Mouse (Mus musculus) embryonic facial prominence, embryonic 12.5 days (tissue): ENCODE results near the gene Itprid2. TPM values are rescaled to one million over a fixed set of nuclear protein-coding genes. Genes with fewer than 3 reads are reported as not detected.
"Not testable (repeated sequence)": the region's sequence is repeated elsewhere in the genome, so short reads cannot be mapped to it uniquely, and the experiment has no call there.

ENCODE experiments used
- ATAC-seq: fragments of 200-750 bp; cut with Nextera tagmentation; 2 replicates; pipeline ENCODE4 v1.8.0; 2017; ENCODE audit not compliant: insufficient number of reproducible peaks, insufficient read depth, low FRiP score, low TSS enrichment
- H3K27ac ChIP-seq: fragments of 300-500 bp; sonication (generic); 2 replicates; pipeline ENCODE4 v1.5.1; 2016; ENCODE audit warnings: mild to moderate bottlenecking
- H3K27me3 ChIP-seq: fragments of 300-500 bp; sonication (generic); 2 replicates; pipeline ENCODE4 v1.6.1; 2016; ENCODE audit warnings: mild to moderate bottlenecking, moderate library complexity
- H3K36me3 ChIP-seq: fragments of 300-500 bp; sonication (generic); 2 replicates; pipeline ENCODE4 v1.6.1; 2016; ENCODE audit warnings: mild to moderate bottlenecking
- H3K4me1 ChIP-seq: fragments of 300-500 bp; sonication (generic); 2 replicates; pipeline ENCODE4 v1.6.1; 2016
- H3K4me2 ChIP-seq: fragments of 300-500 bp; sonication (generic); replicated peaks from 2 replicates; pipeline ENCODE4 v1.6.1; 2016; ENCODE audit warnings: mild to moderate bottlenecking, moderate library complexity
- H3K4me3 ChIP-seq: fragments of 300-500 bp; sonication (generic); 2 replicates; pipeline ENCODE4 v1.5.1; 2016; ENCODE audit warnings: mild to moderate bottlenecking
- H3K9ac ChIP-seq: fragments of 300-500 bp; sonication (generic); 2 replicates; pipeline ENCODE4 v1.6.1; 2016; ENCODE audit warnings: mild to moderate bottlenecking, moderate library complexity
- H3K9me3 ChIP-seq: fragments of 300-500 bp; sonication (generic); 2 replicates; pipeline ENCODE4 v1.6.1; 2016; ENCODE audit warnings: mild to moderate bottlenecking, moderate library complexity
- WGBS: fragments of 180-500 bp; shearing (Covaris S2); methylation state at CpG from one replicate; pipeline ENCODE4 v1.1.7; 2016; 5-methylcytosine and 5-hydroxymethylcytosine counted together
- polyA plus RNA-seq: library from polyadenylated mRNA; unstranded; fragments of >200 nt; fragmentation: Nextera tagmentation; extraction: Ambion mirVana; gene quantifications from 2 replicates; pipeline ENCODE4 v1.2.1, GENCODE M21; 2016

Gene Itprid2
- polyA plus RNA-seq, result 11.3 and 11.4 TPM in 2 replicates

DNA sequence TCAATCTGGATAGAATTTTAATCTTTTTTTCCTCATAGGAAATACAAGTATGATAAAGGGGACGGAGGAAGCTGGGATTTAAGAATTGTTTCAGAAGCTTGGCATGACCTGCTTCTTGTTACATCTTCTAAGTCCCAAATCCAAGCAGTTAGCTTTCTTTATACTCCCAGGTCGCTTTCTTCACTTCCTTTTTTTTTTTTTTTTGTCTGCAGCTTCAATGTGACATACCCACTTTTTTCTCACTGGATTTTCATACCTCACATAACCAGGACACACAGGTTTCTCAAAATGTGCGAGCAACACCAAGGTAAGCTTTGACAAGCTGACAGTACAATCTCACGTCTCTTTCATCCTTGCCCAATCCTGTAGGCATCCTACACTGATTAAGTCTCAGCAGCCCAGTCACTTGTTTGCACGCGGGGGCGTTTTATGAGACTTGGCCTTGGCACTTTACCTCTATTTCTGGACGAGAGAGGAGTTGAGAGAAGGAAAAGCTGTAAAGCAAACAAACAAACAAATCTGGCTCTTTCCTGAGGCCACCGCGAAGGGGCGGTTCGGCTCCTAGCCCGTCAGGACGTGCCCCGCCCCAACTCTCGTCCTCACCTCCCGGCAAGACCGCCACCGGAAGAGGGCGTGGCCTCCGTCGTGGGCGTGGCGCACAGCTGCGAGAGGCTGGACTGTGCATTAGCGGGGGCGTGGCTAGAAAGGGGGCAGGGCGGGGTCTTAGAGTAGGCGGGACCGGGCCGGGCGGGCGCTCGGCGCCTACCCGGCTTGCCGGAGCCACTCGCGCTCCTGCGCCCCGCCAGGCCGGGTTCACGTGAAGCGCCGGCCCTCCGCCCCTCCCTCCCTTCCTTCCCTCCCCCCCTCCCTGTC lies at the start of gene Itprid2:
TSS of gene Itprid2 (plus strand) at position 825 of the 873 bp plus-strand sequence.
- 4% methylated on average over 29 of the region's 46 CpGs for WGBS
- ATAC-seq, result peak; percentile 99
- peaks cover 8% of the 10 kb centered on the region; the same call in 1 of the 2 replicates for H3K4me1 ChIP-seq
- H3K27ac ChIP-seq, result peak within 1 kb of the TSS; percentile 80
- peak within 1 kb of the TSS; percentile 89 for H3K4me3 ChIP-seq
- H3K27me3 ChIP-seq, result no peaks in the 10 kb centered on the region
- no peaks in the 10 kb centered on the region for H3K36me3 ChIP-seq
- peak within 1 kb of the TSS; percentile 79 for H3K4me2 ChIP-seq
- H3K9ac ChIP-seq, result peak within 1 kb of the TSS; percentile 80
- H3K9me3 ChIP-seq, result no peaks in the 10 kb centered on the region

DNA sequence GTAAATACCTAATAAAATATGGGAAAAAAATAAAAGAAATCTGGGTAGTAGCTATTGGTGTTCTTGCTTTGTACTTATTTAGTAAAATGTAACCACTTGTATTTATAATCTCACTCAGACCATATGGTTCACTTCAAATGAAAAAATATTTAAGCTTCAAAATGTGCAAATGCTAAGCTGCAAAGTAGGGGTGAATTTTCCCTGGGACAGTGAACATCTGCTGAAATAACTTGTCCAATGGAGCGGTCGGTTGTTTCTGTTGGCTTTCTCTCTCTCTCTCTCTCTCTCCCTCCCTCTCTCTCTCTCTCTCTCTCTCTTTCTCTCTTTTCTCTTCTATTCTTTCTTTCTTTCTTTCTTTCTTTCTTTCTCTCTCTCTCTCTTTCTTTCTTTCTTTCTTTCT lies 39.0 kb upstream of the Itprid2 start:
- no peak overlapping the region for H3K4me2 ChIP-seq
- H3K36me3 ChIP-seq, result no peaks in the 10 kb centered on the region
- 89% methylated on average over 2 of the region's 2 CpGs for whole genome bisulfite sequencing
- no peak for ATAC-seq
- H3K9ac ChIP-seq, result no peak overlapping the region
- no peaks in the 10 kb centered on the region for H3K9me3 ChIP-seq
- no peak overlapping the region for H3K27ac ChIP-seq
- H3K4me1 ChIP-seq, result no peaks in the 10 kb centered on the region
- H3K4me3 ChIP-seq, result no peak overlapping the region
- no peaks in the 10 kb centered on the region for H3K27me3 ChIP-seq

DNA sequence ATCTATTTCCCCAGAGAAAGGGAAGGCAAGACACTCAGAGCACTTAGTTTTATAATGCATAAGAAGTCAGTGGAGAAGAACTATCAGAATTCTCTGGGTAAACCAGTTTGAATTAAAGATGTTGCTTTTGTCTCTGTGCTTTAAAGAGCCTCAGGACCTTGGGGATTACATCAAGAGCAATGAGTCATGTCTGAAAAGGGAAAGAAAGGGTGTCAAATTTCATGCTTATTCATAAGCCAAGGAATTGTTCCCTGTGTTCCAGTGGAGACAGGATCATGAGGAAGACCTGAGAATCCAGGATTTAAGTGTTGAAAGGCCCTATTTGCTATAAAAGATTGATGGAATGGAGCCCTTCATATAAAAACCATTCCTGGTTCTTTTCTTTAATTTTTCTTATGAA lies 38.1 kb upstream of the Itprid2 start:
- no peak overlapping the region for H3K9ac ChIP-seq
- no peak overlapping the region for H3K4me3 ChIP-seq
- no peaks in the 10 kb centered on the region for H3K36me3 ChIP-seq
- H3K4me1 ChIP-seq, result no peaks in the 10 kb centered on the region
- H3K27me3 ChIP-seq, result no peaks in the 10 kb centered on the region
- no peak overlapping the region for H3K27ac ChIP-seq
- ATAC-seq, result no peak
- no peak overlapping the region for H3K4me2 ChIP-seq
- no peaks in the 10 kb centered on the region for H3K9me3 ChIP-seq

DNA sequence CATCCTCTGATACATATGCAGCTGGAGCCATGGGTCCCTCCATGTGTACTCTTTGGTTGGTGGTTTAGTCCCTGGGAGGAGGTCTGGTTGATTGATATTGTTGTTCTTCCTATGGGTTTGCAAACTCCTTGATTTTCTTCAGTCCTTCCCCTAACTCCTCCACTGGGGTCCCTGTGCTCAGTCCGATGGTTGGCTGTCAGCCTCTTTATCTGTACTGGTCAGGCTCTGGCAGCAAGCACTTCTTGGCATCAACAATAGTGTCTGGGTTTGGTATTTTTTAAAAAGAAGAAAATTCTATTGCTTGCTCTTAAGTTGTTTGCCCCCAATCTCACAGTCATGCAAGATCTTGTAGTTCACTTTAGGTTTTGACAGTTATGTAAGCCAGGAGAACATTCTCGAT lies 34.0 kb upstream of the Itprid2 start:
- not testable (repeated sequence) for H3K27ac ChIP-seq, ATAC-seq, H3K27me3 ChIP-seq, H3K4me2 ChIP-seq, H3K9ac ChIP-seq, H3K9me3 ChIP-seq, H3K36me3 ChIP-seq, H3K4me1 ChIP-seq, H3K4me3 ChIP-seq
- WGBS, result 77% methylated on average over 2 of the region's 2 CpGs

DNA sequence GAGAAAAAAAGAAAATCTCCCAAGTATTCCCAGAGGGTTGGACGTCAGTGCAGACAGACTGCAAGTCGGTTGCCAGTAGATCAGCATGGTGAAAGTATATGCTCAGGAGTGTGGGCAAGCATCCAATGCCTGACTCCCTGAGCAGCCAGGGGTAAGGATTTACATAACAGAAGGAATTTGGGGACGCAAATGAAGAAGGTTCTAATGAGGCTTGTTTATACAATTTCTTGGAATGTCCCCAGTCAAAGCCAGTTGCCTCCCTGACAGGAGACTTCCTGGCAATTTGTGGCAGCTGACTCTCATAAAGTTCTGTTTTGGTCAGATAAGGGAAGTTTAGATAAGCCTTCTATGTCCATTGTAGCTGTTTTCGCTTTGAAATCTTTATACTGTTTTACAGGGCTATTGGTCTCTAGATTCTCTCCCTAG lies 33.4 kb upstream of the Itprid2 start:
- ATAC-seq, result no peak
- no peak overlapping the region for H3K4me2 ChIP-seq
- H3K4me1 ChIP-seq, result no peaks in the 10 kb centered on the region
- no peak overlapping the region for H3K4me3 ChIP-seq
- H3K9me3 ChIP-seq, result no peaks in the 10 kb centered on the region
- 34% methylated on average over 4 of the region's 4 CpGs for WGBS
- H3K27me3 ChIP-seq, result no peaks in the 10 kb centered on the region
- no peak overlapping the region for H3K27ac ChIP-seq
- H3K36me3 ChIP-seq, result no peaks in the 10 kb centered on the region
- H3K9ac ChIP-seq, result no peak overlapping the region

DNA sequence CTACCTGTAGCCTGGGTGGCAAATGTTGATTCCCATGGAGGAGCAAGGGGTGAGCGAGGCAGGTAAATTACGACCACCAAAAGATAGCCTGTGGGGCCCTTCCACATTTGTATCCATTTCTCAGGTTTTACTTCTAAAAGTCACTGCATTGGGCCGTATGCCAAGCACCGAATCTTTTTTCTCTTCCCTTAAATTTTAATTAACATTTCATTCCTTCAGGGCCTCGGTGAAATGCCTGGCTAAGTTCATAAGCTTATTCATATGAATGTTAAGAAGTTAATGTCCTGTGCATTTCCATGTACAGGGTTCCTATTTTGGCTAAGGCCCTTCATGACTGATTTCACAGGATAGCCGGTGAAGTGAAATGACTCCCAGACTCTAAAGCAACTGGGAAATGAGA lies 32.8 kb upstream of the Itprid2 start:
- Histone ChIP-seq H3K9me3 (no peaks in the 10 kb centered on the region), H3K4me1 (no peaks in the 10 kb centered on the region), H3K27me3 (no peaks in the 10 kb centered on the region), H3K4me2 (no peak overlapping the region), H3K27ac (no peak overlapping the region), H3K4me3 (no peak overlapping the region), H3K9ac (no peak overlapping the region), H3K36me3 (no peaks in the 10 kb centered on the region)
- 79% methylated on average over 6 of the region's 6 CpGs for WGBS
- no peak for ATAC-seq

DNA sequence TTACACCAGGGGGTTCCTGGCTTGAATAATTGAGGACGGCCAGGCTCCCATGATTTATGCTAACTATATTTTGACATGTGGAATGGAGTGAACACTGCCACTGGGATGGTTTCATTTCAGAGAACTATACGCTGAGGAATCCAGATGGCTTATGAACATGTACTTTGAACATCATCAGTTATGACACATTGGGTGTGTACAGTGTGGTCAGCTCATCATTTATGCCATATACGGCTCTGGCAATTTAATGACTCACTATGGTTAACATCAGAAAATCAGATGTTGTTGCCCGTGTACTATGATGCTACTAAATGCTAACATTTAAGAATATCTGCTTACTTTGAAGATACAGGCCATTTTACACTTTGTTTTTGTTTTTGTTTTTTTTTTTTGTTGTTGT lies 31.8 kb upstream of the Itprid2 start:
- no peaks in the 10 kb centered on the region for H3K36me3 ChIP-seq
- ATAC-seq, result no peak
- H3K9ac ChIP-seq, result no peak overlapping the region
- H3K9me3 ChIP-seq, result no peaks in the 10 kb centered on the region
- WGBS, result 78% methylated on average over 4 of the region's 4 CpGs
- no peaks in the 10 kb centered on the region for H3K4me1 ChIP-seq
- H3K4me2 ChIP-seq, result no peak overlapping the region
- H3K27me3 ChIP-seq, result no peaks in the 10 kb centered on the region
- H3K27ac ChIP-seq, result no peak overlapping the region
- H3K4me3 ChIP-seq, result no peak overlapping the region

DNA sequence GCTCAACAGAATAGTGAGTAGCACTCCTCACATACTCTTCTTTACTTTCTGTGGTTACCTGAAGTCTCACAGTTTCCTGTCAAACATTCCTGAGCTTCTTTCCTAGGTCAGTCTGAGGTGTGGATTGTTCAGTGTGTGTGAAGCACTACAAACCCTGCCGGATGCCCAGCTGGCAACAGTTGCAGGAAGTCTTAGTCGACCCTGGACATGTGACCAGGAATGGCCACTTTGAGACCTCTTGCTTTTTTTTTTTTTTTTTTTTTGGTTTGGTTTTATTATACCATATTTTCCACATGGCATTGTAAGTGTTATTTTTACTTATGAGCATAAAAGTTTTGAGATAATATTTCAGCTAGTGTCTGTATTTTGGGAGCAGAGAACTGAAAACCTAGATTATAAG lies 29.1 kb upstream of the Itprid2 start:
- Histone ChIP-seq H3K9ac (no peak overlapping the region), H3K4me1 (no peaks in the 10 kb centered on the region), H3K36me3 (no peaks in the 10 kb centered on the region), H3K4me3 (no peak overlapping the region), H3K27me3 (no peaks in the 10 kb centered on the region), H3K9me3 (no peaks in the 10 kb centered on the region), H3K27ac (no peak overlapping the region), H3K4me2 (no peak overlapping the region)
- ATAC-seq, result no peak
- WGBS, result 67% methylated on average over 2 of the region's 2 CpGs

DNA sequence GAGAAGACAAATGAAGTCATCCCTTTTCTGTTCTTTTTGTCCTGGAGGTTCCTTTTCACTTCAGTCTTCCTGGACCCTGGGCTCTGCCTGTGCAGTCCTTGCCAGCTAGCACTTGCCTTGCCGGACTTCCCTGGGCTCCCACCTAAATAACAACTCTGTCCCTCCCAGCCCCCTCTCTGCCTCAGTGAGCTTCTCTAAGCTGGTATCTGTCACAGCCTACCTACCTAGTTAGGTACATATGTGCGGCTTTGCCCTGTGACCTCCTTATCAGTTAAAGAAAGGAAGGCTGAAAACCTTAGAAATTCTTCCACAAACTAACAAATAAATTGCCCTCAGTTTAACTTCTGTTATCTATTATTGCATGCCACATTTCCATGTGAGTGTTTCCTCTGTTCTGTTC lies 28.0 kb upstream of the Itprid2 start:
- H3K36me3 ChIP-seq, result no peaks in the 10 kb centered on the region
- no peaks in the 10 kb centered on the region for H3K9me3 ChIP-seq
- H3K27me3 ChIP-seq, result no peaks in the 10 kb centered on the region
- H3K27ac ChIP-seq, result no peak overlapping the region
- no peak for ATAC-seq
- H3K4me3 ChIP-seq, result no peak overlapping the region
- no peaks in the 10 kb centered on the region for H3K4me1 ChIP-seq
- H3K9ac ChIP-seq, result no peak overlapping the region
- H3K4me2 ChIP-seq, result no peak overlapping the region
- WGBS, result 66% methylated on average over 2 of the region's 2 CpGs

DNA sequence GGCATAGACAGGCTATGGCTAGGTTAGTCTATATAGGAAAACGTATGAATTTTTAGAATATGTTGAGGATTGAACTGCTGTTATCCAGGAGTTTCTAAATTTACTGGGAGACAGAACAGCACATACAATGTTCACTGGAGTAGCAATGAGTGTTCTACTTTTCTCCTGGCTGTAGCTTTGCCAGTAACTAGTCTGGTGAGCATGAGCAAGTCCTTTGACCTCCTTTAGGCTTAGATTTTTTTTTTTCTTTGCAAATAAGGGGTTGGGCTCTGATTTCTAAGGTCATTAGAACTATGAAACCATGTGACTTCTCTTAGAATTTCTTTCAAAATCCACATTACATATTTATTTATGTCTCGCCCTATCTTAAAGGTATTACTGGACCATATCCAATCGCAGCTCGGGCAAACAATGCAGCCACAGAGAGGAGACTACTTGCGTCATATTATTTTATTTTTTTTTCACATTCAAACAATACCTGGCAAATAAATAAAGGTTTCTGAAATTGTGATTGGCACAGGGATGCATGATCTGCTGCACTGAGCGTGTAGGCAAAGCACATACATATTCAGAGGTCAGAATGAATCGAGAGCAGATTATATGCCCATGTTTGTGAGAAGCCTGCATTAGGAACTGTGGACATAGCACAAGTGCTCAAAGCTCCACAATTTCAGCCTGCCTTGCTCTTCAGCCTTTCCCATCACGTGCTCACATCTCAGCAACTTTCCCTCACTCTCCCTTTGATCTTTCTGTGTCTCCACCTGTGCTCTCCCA lies 26.7 kb upstream of the Itprid2 start:
- H3K4me3 ChIP-seq, result no peak overlapping the region
- no peak overlapping the region for H3K4me2 ChIP-seq
- ATAC-seq, result no peak
- H3K27me3 ChIP-seq, result no peaks in the 10 kb centered on the region
- H3K9me3 ChIP-seq, result no peaks in the 10 kb centered on the region
- H3K4me1 ChIP-seq, result no peaks in the 10 kb centered on the region
- no peak overlapping the region for H3K9ac ChIP-seq
- no peaks in the 10 kb centered on the region for H3K36me3 ChIP-seq
- no peak overlapping the region for H3K27ac ChIP-seq
- 86% methylated on average over 8 of the region's 8 CpGs for WGBS

DNA sequence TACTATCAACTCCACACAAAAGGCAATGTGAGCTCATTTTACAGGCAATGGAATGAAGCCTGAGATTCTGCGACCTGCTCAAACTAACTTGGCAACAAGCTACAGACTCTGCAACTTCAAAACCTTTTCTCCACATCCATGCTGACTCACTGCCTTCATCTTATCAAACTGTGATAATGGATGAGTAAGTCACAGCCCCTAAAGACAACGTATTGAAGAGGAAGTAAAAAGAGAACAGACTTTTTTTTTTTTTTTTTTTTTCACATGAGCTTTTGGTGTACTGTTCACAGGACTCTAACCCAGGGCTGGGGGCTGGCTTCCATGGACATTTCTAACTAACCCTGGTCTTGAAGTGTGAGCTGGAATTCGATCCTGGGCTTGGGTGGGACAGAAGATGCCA lies 24.3 kb upstream of the Itprid2 start:
- Histone ChIP-seq H3K9me3 (no peaks in the 10 kb centered on the region), H3K4me2 (no peak overlapping the region), H3K27ac (no peak overlapping the region), H3K27me3 (no peaks in the 10 kb centered on the region), H3K36me3 (no peaks in the 10 kb centered on the region), H3K4me1 (no peaks in the 10 kb centered on the region), H3K4me3 (no peak overlapping the region), H3K9ac (no peak overlapping the region)
- WGBS, result 68% methylated on average over 3 of the region's 3 CpGs
- no peak for ATAC-seq

DNA sequence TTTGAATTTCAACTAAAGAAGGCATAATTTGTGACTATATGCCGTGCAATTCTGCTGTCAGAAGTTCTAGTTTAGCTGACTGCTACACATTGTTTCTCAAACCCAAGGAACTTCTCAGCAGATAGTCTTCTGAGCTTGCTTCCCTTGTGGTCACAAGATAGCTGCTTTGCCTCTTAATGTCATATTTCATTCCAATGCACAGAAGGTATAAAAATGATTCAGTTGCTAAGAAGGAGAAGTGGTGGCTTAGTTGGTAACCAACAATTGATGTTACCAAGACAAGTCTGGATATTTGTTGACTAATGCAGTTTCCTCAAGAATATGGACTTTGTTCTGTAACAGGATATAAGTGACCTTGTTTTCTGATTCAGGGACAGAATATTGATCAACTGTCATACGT lies 17.0 kb upstream of the Itprid2 start:
- Histone ChIP-seq H3K4me2 (no peak overlapping the region), H3K9me3 (no peaks in the 10 kb centered on the region), H3K27ac (no peak overlapping the region), H3K4me1 (no peaks in the 10 kb centered on the region), H3K4me3 (no peak overlapping the region), H3K9ac (no peak overlapping the region), H3K36me3 (no peaks in the 10 kb centered on the region), H3K27me3 (no peaks in the 10 kb centered on the region)
- 83% methylated on average over 2 of the region's 2 CpGs for WGBS
- no peak for ATAC-seq
